Mouse (Mus musculus): ENCODE data around the gene Mesp2. TPM values are rescaled to one million over a fixed set of nuclear protein-coding genes. Genes with fewer than 3 reads are reported as not detected.

The Mesp2 gene
- polyA plus RNA-seq, 1 experiment: 1.6 TPM

GRCm38 (mm10) chr7:79803887-79804286 lies 6.6 kb upstream of the Mesp2 start:
- DNase-seq (ENCODE audit: low read depth): no peak

DNA sequence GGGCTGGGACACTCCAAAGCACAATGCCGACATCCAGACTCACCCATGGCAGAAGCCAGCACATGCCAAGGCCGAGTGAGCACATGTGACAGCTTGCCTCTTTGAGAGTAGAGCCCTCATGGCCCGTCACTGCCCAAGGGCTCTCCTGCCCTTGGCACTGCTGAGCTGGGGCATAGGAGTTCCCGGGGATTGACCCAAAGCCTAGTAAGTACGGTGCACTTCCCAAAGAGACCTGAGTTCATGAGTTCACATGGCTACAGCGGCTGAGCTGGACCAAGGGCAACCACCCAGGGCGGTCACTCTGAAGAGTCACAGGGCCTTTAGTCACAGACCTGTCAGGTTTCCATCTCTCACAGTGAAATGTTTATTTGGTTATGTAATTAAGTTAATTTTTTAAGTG lies 2.0 kb upstream of the Mesp2 start:
- DNase-seq (ENCODE audit: low read depth): no peak

- no peak for DNase-seq (ENCODE audit: low read depth)
These were observed 2.9 kb downstream of the Mesp2 start for GRCm38 (mm10) chr7:79813409-79813808.

DNA sequence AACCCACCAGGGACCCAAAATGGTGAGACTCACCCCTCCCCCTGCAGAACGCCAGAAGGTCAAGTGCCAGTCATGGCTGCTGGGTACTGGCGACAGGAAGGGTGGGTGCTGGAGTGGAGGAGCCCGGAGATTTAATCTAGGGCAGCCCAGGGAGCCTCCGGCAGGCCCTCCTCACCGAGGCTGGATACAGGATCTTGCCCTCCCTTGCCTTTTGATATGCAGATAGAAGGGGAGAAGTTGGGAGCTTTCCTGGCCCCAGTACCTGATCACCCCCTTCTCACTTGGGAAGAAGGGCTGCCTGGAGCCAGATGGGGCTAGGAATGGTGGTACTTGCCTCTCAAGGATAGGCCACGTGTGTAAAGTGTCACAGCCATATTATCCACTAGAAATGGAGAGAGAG lies 7.8 kb downstream of the Mesp2 start:
- no peak for DNase-seq (ENCODE audit: low read depth)

DNA sequence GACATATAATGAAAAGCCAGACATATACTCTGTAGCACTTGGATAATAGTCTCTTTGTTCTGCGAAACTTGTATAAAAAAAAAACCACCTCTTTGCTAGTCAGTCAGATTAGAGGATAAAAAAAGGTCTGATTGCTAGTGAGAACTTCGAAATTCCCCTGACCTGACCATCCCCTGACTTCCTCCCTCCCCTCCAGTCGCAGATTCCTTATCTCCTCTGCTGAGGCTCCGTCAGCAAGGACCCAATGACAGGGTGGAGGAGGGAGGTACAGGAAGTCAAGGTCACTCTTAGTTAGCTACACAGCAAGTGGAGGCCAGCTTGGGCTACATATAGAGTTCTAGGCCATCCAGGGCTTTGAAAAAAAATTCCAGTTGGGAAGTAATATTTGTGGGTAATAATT lies 9.0 kb downstream of the Mesp2 start:
- DNase-seq (ENCODE audit: low read depth): no peak

GRCm38 (mm10) chr7:79819996-79820395 lies 9.5 kb downstream of the Mesp2 start:
- DNase-seq (ENCODE audit: low read depth): no peak

GRCm38 (mm10) chr7:79822092-79822695 lies 11.7 kb downstream of the Mesp2 start:
- no peak for DNase-seq (ENCODE audit: low read depth)

GRCm38 (mm10) chr7:79828341-79828740 lies 17.8 kb downstream of the Mesp2 start:
- no peak for DNase-seq (ENCODE audit: low read depth)

DNA sequence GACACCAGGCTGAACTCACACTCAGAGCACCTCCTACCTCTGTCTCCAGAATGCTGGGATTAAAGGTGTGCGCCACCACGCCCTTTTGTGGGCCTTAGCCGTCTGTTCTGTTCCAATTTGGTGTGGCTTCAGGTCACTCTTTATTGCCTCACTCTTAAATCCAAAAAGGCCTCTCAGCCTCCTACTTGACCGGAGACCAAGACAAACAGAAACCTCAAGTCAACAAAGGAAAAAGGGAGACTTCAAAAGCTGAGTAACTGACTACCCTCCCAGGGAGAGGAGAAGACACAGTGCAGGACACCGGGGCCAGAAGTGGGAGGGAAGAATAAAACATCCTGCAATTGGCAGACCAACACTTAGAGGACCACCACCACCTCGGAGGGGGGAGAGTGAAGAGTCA lies 20.6 kb downstream of the Mesp2 start:
- DNase-seq (ENCODE audit: low read depth): peak; percentile 86

DNA sequence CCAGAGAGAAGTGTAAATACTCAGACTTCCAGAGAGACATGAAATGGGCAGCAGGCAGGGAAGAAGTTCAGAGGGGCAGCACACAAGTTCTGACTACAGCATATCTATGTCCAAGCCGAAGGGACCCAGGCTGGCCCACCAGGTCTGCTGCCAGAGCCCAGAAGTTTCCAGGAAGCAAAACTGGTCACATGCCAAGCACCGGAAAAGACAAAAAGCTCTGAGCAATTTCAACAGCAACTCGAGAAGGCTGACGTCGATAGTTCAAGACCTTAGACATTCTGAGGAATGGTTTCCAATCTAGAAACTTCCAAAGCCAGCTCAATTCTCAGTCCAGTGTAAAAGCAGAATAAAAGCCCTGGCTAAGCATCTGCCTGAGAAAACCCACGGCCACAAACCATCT lies 21.1 kb downstream of the Mesp2 start:
- DNase-seq (ENCODE audit: low read depth): no peak

DNA sequence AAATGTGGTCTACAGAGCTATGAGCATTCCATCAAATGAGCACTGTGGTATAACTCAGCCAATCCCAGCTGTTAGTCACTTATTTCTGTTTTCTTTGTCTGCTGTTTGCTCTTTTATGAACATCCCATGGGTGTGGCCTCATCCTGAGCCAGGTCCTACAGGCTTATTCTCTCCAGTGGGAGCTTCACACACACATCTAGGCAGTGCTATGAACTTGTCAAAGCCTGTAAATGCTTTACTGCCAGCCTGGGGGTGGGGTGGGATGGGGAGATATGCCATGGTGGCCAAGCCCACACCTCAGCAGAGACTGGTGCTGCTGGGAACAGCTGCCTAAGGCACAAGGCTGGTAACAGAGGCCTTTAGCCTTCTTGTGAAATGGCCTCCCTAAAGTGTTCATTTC lies 22.5 kb downstream of the Mesp2 start:
- no peak for DNase-seq (ENCODE audit: low read depth)

DNA sequence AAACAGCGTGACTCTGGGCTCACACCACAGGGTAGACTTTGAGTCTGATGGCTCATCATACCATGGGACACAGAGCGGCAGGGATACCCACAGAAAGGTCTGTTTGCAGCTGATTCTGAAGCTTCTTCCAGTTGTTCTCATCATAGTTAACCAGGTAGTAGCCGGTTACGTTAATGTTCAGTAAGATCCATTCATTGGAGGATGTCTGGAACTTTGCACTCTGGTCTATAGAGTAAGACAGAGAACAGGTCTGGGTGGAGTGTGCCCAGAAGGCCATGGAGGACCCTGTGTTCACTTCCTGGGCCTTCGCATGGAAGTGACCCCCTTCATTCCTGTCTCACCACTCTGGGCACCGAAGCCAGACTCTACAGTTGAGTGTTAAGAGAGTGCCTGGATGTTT lies 24.7 kb downstream of the Mesp2 start:
- DNase-seq (ENCODE audit: low read depth): no peak

DNA sequence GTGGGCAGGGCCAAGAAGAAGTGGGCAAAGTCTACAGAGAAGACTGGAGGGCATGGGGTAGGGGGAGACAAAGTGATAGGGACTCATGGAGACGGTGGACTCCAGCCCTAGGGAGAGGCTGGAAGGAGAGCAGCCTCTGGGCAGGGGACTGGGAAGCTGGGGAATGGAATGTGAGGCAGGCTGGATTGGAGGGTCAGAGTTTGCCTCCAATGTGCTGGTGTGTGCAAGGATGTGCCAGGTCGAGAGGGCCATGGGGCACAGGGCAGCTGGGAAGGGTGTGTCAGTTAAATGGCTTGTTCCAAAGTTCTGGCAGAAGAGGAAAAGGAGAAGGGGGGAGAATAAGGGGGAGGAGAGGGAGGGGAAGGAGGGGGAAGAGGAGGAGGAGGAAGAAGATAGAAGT lies 26.7 kb downstream of the Mesp2 start:
- no peak for DNase-seq (ENCODE audit: low read depth)

DNA sequence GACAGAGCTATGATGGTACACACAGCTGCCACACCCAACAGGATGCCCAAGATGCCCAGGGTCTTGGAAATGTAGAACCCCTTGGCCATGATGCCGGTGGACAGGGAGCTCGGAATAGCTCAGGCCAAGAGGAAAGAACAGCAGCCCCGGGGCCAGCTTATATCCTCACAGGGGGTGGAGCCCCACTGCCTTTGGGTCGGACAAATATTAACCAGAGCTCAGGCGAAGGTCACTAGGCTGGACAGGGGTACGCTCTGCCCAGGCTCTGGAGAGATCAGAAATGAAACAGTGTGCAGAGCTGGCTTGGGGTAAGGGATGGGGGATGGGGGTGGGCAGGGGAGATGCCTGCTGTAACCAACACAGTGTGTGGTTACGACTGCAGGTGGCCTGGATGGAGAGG lies 31.6 kb downstream of the Mesp2 start:
- DNase-seq (ENCODE audit: low read depth): no peak

DNA sequence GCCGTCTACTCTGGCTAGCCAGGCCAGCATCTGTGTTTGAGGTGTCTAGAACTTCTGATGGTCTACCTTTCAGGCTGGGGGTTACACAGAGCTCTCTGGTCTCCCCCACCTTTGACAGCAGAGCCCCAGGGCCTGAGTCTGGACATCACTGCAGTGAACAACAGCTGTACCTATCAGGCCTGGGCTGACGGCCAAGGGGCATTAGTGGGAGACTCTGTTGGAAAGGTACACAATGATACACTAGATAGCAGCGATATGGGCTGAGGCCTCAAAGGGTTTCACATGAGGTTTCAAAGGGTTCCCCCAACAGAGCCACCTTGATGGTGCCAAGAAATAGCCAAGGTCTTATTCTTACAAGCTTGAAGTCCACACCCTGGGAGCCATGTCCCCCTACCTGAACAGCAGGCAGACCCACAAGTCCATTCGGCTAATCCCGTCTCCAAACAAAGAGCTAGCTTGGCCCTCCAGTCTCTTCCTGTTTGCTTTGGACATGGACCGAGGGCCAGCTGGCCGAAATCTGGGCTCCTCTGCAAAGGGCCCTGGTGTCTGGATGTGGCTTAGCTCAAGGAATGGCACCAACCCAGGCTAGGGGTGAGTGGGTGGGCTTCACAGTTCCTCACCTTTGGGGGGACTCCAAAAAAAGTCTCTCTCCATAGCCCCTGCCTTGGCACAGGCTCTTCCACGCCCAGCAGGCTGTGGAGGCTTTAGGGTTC lies 33.7 kb downstream of the Mesp2 start:
- DNase-seq (ENCODE audit: low read depth): no peak

DNA sequence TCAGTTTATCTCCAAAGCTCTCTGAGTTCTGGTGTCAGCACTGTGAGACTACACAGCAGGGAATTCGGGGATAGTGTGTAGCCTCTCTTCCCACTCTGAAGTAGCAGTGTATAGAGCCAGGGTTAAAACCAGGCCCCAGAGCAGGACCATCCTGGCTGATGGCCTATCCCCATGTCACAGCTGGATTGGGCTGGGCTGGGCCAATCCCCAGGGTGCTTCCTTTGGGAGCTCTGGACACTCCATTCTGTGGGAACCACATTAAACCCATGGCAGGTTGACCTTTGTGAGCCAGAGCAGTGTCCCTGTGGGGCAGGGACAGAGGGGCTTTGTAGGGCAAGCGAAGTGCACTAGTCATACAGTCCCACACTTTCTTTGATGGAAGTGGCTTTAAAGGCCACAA lies 35.8 kb downstream of the Mesp2 start:
- DNase-seq (ENCODE audit: low read depth): no peak

- no peak for DNase-seq (ENCODE audit: low read depth)
These were observed 37.2 kb downstream of the Mesp2 start for GRCm38 (mm10) chr7:79847456-79848451.

- DNase-seq (ENCODE audit: low read depth): no peak
These were observed 45.8 kb downstream of the Mesp2 start for GRCm38 (mm10) chr7:79856305-79856704.

DNA sequence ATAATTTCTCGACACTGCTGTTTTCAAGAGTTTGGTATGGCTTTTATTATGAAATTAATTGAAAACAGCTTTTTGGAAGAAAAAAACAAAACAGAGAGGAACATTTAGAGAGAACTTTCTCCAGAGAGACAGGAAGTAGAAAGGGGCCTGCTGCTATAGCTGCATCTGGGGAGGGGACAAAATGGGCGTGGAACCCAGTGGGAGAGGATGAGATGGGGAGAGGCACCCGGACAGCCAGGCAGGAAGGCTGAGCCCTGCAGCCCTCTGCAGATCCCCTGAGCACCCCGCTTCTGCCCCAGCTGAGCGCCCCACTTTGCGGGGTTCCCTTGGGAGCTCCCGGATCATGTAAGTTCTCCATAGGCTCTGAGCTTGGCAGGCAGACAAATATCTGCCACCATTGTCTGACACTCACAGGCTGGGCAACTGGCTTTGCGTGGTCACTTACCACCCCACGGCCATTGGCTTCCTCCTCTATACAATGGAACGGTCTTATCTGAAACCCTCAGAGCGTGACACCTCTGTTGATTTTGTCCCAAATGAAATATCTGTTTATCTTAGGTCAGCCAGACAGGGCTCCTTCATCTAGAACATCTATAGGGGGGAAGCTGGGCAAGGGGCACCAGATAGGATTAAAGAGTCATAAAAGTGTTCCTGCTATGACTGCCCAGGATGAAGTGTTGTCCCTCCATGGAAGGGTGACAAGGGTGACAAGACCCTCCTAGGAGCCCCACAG lies 47.8 kb downstream of the Mesp2 start:
- DNase-seq (ENCODE audit: low read depth): no peak

DNA sequence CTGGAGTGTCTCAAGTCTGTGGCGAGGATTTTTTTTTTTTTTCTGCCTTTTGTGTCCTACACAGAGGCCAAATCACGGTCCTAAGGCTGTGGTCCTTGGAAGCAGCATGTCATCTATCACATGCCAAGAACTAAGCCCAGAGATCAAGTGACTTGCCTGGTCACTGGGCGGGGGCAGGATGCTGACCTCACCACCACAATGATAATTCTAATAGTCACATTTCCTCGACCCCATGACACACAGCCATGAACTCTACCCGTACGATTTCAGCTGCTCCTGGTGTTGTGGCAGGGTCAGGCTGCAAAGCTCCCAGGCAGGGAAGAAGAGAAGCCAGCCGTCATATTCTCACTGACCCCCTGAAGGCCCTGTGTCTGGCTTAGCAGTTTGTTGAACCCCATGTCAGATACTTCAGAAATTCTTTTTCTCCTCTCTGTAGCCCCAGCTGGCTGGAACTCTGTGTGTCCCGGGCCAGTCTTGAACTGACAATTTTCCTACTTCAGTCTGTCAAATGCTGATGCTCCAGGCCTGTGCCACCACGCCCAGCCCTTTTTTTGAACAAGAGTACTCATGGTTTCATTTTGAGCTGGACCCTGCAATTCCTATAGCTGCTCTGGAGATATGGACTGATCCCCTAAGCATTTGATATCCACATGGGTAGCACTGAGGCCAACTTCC lies 48.6 kb downstream of the Mesp2 start:
- DNase-seq (ENCODE audit: low read depth): no peak

- DNase-seq (ENCODE audit: low read depth): no peak
These were observed 50.3 kb downstream of the Mesp2 start, which contains the start of gene Anpep for GRCm38 (mm10) chr7:79860811-79861210. Anpep (minus strand) TSS chr7:79861059.

Data from gonadal fat pad, adult 2 months (tissue).